1 mouse cellular context compared by ENCODE assay signal in the genomic region with DNA sequence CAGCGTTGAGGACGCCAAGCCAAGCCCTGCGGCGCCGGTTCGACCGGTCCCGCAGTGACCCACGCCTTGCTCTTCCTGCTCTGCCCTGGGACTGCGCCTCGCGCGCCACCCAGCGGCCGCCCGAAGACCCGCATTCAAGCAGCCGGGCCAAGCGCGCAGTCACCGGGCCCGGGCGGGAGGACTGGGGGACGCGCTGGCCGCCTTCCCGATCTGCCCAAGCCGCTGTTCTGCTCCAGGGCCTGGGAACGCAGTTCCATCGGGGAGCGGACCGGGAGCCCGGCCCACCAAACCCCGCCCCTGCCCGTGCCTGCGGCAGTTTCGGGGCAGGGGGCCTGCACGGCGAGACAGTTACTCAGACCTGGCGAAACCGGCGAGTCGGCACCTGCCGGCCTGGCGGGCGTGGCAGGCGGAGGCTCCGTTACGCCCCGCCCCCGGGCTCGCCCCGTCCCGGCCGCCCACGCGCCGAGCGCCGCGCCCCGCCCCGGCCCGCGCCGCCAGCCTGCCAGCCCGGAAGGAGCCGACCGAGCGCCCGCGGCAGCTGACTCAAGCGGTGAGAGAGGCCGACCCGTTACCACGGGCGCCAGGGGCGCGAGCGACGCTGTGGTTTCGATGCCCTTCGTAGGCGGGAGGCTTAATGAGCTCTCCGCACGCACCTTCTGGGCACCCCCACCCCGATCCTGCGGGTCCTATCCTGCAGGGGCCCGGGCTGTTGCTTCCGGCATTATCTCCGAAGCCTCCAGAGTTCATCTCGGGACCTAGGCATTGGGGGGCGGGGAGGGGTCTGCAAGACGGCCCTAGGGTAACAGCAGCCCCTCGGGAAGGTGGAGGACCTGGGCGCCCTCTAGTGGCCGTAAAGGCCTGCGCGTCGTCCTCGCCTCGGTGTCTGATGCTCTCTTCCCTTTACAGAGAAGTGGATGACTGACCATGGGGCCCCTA.
A peak's percentile ranks its signal among the peaks of the same experiment; 100 is the strongest.
TF ChIP-seq lines count a peak whose summit lies in the region.

A gene (plus strand): TSS at position 492 of the 936 bp plus-strand sequence.

TF ChIP-seq in CH12.LX, 34 proteins besides CTCF, POLR2A, EP300 and RAD21 (continued from another document):
- no peak for TF ChIP-seq GABPA (IDR thresholded peaks at IDR 0.05; ENCODE audit: insufficient replicate concordance, low read depth, low read length)
- no peak for TF ChIP-seq ETS1 (conservative IDR thresholded peaks at IDR 0.05; ENCODE audit: low read depth, low read length)
- peak; percentile 58; the same call in 1 of the 2 replicates for TF ChIP-seq MEF2A (IDR thresholded peaks at IDR 0.05; ENCODE audit: borderline replicate concordance, low read depth, low read length)
- TF ChIP-seq ZMIZ1 (IDR thresholded peaks at IDR 0.05; ENCODE audit: low read depth, low read length): no peak; the same call in 1 of the 2 replicates
- peak; percentile 83 for TF ChIP-seq MYC (IDR thresholded peaks at IDR 0.05; ENCODE audit: low read depth, low read length)
- no peak; the same call in 1 of the 2 replicates for TF ChIP-seq CHD2 (IDR thresholded peaks at IDR 0.05; ENCODE audit: low read length)
- no peak for TF ChIP-seq ZNF384 (IDR thresholded peaks at IDR 0.05; ENCODE audit: low read depth, low read length)
- TF ChIP-seq ZC3H11A (IDR thresholded peaks at IDR 0.05; ENCODE audit: low read depth, low read length): no peak
- TF ChIP-seq RCOR1 (conservative IDR thresholded peaks at IDR 0.05; ENCODE audit: low read depth, low read length): peak; percentile 38; the same call in 1 of the 2 replicates
- TF ChIP-seq SIN3A (IDR thresholded peaks at IDR 0.05; ENCODE audit: low read length): peak; percentile 44
- TF ChIP-seq SMC3 (IDR thresholded peaks at IDR 0.05; ENCODE audit: low read depth, low read length): peak; percentile 68
- TF ChIP-seq UBTF (IDR thresholded peaks at IDR 0.05; ENCODE audit: low read depth, low read length): peak; percentile 77
- peak; percentile 45 for TF ChIP-seq HCFC1 (IDR thresholded peaks at IDR 0.05; ENCODE audit: low read depth, low read length)
- TF ChIP-seq JUN (IDR thresholded peaks at IDR 0.05; ENCODE audit: insufficient read depth, low read depth, low read length): no peak
- no peak for TF ChIP-seq ZKSCAN1 (IDR thresholded peaks at IDR 0.05; ENCODE audit: borderline replicate concordance, low read depth, low read length)
- no peak for TF ChIP-seq E2F4 (IDR thresholded peaks at IDR 0.05; ENCODE audit: insufficient replicate concordance, low read depth, low read length)
- TF ChIP-seq NELFE (IDR thresholded peaks at IDR 0.05; ENCODE audit: low read depth, low read length): peak; percentile 61
- peak; percentile 76 for TF ChIP-seq BHLHE40 (IDR thresholded peaks at IDR 0.05; ENCODE audit: low read depth, low read length)
- TF ChIP-seq TBP (conservative IDR thresholded peaks at IDR 0.05; ENCODE audit: low read depth, low read length): no peak
- TF ChIP-seq PAX5 (IDR thresholded peaks at IDR 0.05; ENCODE audit: low read length): no peak
- TF ChIP-seq MAFK (IDR thresholded peaks at IDR 0.05; ENCODE audit: insufficient replicate concordance, low read length): no peak
- TF ChIP-seq MAZ (IDR thresholded peaks at IDR 0.05; ENCODE audit: low read depth, low read length): peak; percentile 77; the same call in 1 of the 2 replicates
- no peak for TF ChIP-seq CHD1 (IDR thresholded peaks at IDR 0.05; ENCODE audit: low read depth, low read length)
- TF ChIP-seq TCF12 (IDR thresholded peaks at IDR 0.05; ENCODE audit: low read depth, low read length): peak; percentile 76; the same call in 1 of the 2 replicates
- TF ChIP-seq JUND (conservative IDR thresholded peaks at IDR 0.05; ENCODE audit: low read depth, low read length): no peak
- TF ChIP-seq IRF4 (IDR thresholded peaks at IDR 0.05; ENCODE audit: low read depth, low read length): peak; percentile 65
- TF ChIP-seq POLR2AphosphoS2 (IDR thresholded peaks at IDR 0.05; ENCODE audit: low read depth, low read length): no peak
- peak; percentile 83 for TF ChIP-seq MXI1 (IDR thresholded peaks at IDR 0.05; ENCODE audit: low read depth, low read length)
- no peak for TF ChIP-seq USF1 (IDR thresholded peaks at IDR 0.05; ENCODE audit: low read depth, low read length)
- peak; percentile 78 for TF ChIP-seq ELF1 (IDR thresholded peaks at IDR 0.05; ENCODE audit: low read depth, low read length)
- TF ChIP-seq NRF1 (IDR thresholded peaks at IDR 0.05; ENCODE audit: low read depth, low read length): peak; percentile 20; the same call in 1 of the 2 replicates
- no peak for TF ChIP-seq USF2 (conservative IDR thresholded peaks at IDR 0.05; ENCODE audit: low read depth, low read length)
- 0 out of 2 replicates have a peak, but pooled peaks have one; percentile 18 for TF ChIP-seq KAT2A (IDR thresholded peaks at IDR 0.05; ENCODE audit: insufficient replicate concordance, low read length)
TF ChIP-seq in CH12.LX: peak in this region for 17.
